Mouse (Mus musculus): Measurements from ENCODE around the gene Ndufaf2. TPM values are rescaled to one million over a fixed set of nuclear protein-coding genes. Genes with fewer than 3 reads are reported as not detected.
A peak's percentile ranks its signal among the peaks of the same experiment; 100 is the strongest.

Gene Ndufaf2
- polyA plus RNA-seq, 1 experiment from 2014 or later: 65.2 TPM

DNA sequence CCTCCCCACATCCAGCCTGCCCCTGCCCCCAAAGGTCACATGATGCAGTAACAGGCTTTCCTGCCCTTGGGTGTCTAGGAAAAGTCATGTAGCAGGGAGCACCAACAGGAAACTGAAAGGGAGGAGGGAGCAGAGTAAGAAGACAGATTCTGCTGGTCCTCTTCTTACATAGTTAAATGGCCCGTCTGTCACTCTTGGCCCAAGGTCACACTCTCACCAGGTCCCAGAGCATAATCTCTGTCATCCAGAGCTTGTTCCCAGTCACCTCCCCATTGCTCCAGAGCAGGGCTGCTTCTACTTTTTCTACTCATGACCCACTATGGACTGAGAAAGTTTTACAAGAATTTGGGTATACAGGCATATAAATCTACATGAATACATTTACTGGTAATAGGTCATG lies 40.2 kb downstream of the Ndufaf2 start:
- Histone ChIP-seq H3K4me2 (ENCODE audit: low read depth, low read length) (no peak overlapping the region), H3K4me3 (ENCODE audit: low read depth, low read length) (no peak overlapping the region), H3K9ac (ENCODE audit: low read depth, low read length) (no peak overlapping the region), H3K9me3 (ENCODE audit: control insufficient read depth, low read length) (no peaks in the 10 kb centered on the region), H3K27ac (replicated peaks; ENCODE audit: low read depth, low read length) (no peak overlapping the region), H3K27me3 (replicated peaks; ENCODE audit: control insufficient read depth, insufficient read depth, low read length) (no peaks in the 10 kb centered on the region), H3K4me1 (ENCODE audit: control insufficient read depth, insufficient read depth, low read length) (no peaks in the 10 kb centered on the region), H3K36me3 (ENCODE audit: control insufficient read depth, insufficient read depth, low read length) (no peaks in the 10 kb centered on the region)
- DNase-seq (ENCODE audit: low spot score) (no peak), ATAC-seq (ENCODE audit: low read depth) (no peak)
- 70% methylated on average over 1 of the region's 1 CpGs for WGBS

- no peak overlapping the region for H3K4me3 ChIP-seq (ENCODE audit: low read depth, low read length)
- H3K4me1 ChIP-seq (ENCODE audit: control insufficient read depth, insufficient read depth, low read length): no peaks in the 10 kb centered on the region
- no peak for DNase-seq (ENCODE audit: low spot score)
- no peak for ATAC-seq (ENCODE audit: low read depth)
- H3K27ac ChIP-seq (replicated peaks; ENCODE audit: low read depth, low read length): no peak overlapping the region
- no peak overlapping the region for H3K9ac ChIP-seq (ENCODE audit: low read depth, low read length)
- H3K27me3 ChIP-seq (replicated peaks; ENCODE audit: control insufficient read depth, insufficient read depth, low read length): no peaks in the 10 kb centered on the region
- H3K4me2 ChIP-seq (ENCODE audit: low read depth, low read length): no peak overlapping the region
- H3K9me3 ChIP-seq (ENCODE audit: control insufficient read depth, low read length): no peaks in the 10 kb centered on the region
- H3K36me3 ChIP-seq (ENCODE audit: control insufficient read depth, insufficient read depth, low read length): no peaks in the 10 kb centered on the region
Measured at GRCm38 (mm10) chr13:108117654-108118053, 40.8 kb downstream of the Ndufaf2 start.

DNA sequence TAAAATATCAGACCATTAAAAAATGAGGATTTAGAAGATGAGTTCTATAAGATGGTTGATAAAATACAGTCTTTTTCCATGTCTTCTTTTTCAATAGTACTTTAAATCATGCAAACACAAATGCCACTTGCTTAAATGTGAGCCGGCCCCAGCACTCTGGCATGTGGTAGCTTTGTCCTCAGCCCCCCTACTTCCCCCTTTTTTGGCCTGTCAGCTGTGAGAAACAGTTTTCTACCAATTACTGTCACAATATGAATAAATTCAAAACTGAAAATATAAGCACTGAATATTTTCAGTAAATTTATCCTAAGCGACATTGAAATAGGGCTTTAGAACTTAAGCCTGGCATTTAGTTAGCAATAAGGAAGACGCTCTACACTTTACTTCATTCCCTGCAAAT lies 44.2 kb downstream of the Ndufaf2 start:
- no peaks in the 10 kb centered on the region for H3K36me3 ChIP-seq (ENCODE audit: control insufficient read depth, insufficient read depth, low read length)
- no peak overlapping the region for H3K9ac ChIP-seq (ENCODE audit: low read depth, low read length)
- DNase-seq (ENCODE audit: low spot score) (no peak), ATAC-seq (ENCODE audit: low read depth) (no peak)
- no peak overlapping the region for H3K27ac ChIP-seq (replicated peaks; ENCODE audit: low read depth, low read length)
- 67% methylated on average over 3 of the region's 3 CpGs for WGBS
- no peaks in the 10 kb centered on the region for H3K4me1 ChIP-seq (ENCODE audit: control insufficient read depth, insufficient read depth, low read length)
- no peaks in the 10 kb centered on the region for H3K9me3 ChIP-seq (ENCODE audit: control insufficient read depth, low read length)
- no peak overlapping the region for H3K4me3 ChIP-seq (ENCODE audit: low read depth, low read length)
- no peak overlapping the region for H3K4me2 ChIP-seq (ENCODE audit: low read depth, low read length)
- H3K27me3 ChIP-seq (replicated peaks; ENCODE audit: control insufficient read depth, insufficient read depth, low read length): no peaks in the 10 kb centered on the region

GRCm38 (mm10) chr13:108113536-108113935 lies 44.9 kb downstream of the Ndufaf2 start:
- H3K9me3 ChIP-seq (ENCODE audit: control insufficient read depth, low read length): no peaks in the 10 kb centered on the region
- no peaks in the 10 kb centered on the region for H3K4me1 ChIP-seq (ENCODE audit: control insufficient read depth, insufficient read depth, low read length)
- 90% methylated on average over 5 of the region's 5 CpGs for WGBS
- ATAC-seq (ENCODE audit: low read depth): no peak
- H3K4me3 ChIP-seq (ENCODE audit: low read depth, low read length): no peak overlapping the region
- H3K27me3 ChIP-seq (replicated peaks; ENCODE audit: control insufficient read depth, insufficient read depth, low read length): no peaks in the 10 kb centered on the region
- no peak for DNase-seq (ENCODE audit: low spot score)
- H3K36me3 ChIP-seq (ENCODE audit: control insufficient read depth, insufficient read depth, low read length): no peaks in the 10 kb centered on the region
- no peak overlapping the region for H3K27ac ChIP-seq (replicated peaks; ENCODE audit: low read depth, low read length)
- H3K4me2 ChIP-seq (ENCODE audit: low read depth, low read length): no peak overlapping the region
- no peak overlapping the region for H3K9ac ChIP-seq (ENCODE audit: low read depth, low read length)

DNA sequence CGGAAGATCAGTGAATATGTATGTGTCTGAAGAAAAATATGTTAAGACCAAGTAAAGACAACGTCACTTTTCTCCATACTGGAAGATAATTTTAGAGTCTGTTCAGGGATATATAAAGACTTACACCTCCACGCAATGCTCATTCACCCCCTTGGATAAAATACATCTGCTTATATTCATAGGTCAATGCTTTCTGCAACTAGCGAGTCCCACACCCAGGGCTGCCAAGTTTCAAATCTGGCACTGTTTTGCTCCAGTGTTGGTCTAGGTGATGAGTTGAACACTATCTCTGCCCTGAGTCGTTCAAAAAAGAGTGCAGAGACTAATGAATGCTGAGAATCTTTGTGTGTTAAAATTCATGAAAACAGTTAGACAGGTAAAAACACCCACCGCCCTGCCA lies 47.5 kb downstream of the Ndufaf2 start:
- Histone ChIP-seq H3K36me3 (ENCODE audit: control insufficient read depth, insufficient read depth, low read length) (no peaks in the 10 kb centered on the region), H3K27me3 (replicated peaks; ENCODE audit: control insufficient read depth, insufficient read depth, low read length) (no peaks in the 10 kb centered on the region), H3K27ac (replicated peaks; ENCODE audit: low read depth, low read length) (no peak overlapping the region), H3K4me2 (ENCODE audit: low read depth, low read length) (no peak overlapping the region), H3K9me3 (ENCODE audit: control insufficient read depth, low read length) (no peaks in the 10 kb centered on the region), H3K9ac (ENCODE audit: low read depth, low read length) (no peak overlapping the region), H3K4me1 (ENCODE audit: control insufficient read depth, insufficient read depth, low read length) (no peaks in the 10 kb centered on the region), H3K4me3 (ENCODE audit: low read depth, low read length) (no peak overlapping the region)
- DNase-seq (ENCODE audit: low spot score): no peak
- no peak for ATAC-seq (ENCODE audit: low read depth)
- WGBS: 90% methylated on average over 6 of the region's 6 CpGs

DNA sequence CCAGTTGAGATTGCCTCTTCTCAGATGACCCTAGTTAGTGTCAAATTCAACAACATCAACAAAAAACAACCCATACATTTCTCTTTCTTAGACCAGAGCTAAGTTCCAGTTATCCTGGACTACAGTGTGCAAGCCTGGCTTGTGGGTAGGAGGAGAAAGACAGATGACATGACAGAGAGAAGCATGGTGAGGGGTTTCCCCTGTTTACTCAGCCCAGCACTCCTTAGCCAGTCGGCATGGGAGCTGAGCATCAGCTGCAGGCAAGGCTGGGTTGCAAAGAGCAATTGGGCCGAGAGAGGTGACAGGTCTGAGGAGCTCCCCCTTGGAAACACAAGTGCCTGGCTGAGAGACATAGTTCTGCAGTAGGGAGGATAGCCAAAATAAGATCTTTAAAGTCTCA lies 57.7 kb downstream of the Ndufaf2 start:
- H3K9me3 ChIP-seq (ENCODE audit: control insufficient read depth, low read length): no peaks in the 10 kb centered on the region
- H3K27ac ChIP-seq (replicated peaks; ENCODE audit: low read depth, low read length): no peak overlapping the region
- ATAC-seq (ENCODE audit: low read depth) (no peak), DNase-seq (ENCODE audit: low spot score) (no peak)
- no peak overlapping the region for H3K4me3 ChIP-seq (ENCODE audit: low read depth, low read length)
- H3K4me2 ChIP-seq (ENCODE audit: low read depth, low read length): no peak overlapping the region
- H3K36me3 ChIP-seq (ENCODE audit: control insufficient read depth, insufficient read depth, low read length): no peaks in the 10 kb centered on the region
- no peaks in the 10 kb centered on the region for H3K27me3 ChIP-seq (replicated peaks; ENCODE audit: control insufficient read depth, insufficient read depth, low read length)
- H3K9ac ChIP-seq (ENCODE audit: low read depth, low read length): no peak overlapping the region
- WGBS: 22% methylated on average over 2 of the region's 2 CpGs
- H3K4me1 ChIP-seq (ENCODE audit: control insufficient read depth, insufficient read depth, low read length): no peaks in the 10 kb centered on the region

GRCm38 (mm10) chr13:108096446-108096845 lies 62.0 kb downstream of the Ndufaf2 start:
- no peak; the same call in 1 of the 2 replicates for ATAC-seq (ENCODE audit: low read depth)
- H3K4me3 ChIP-seq (ENCODE audit: low read depth, low read length): no peak overlapping the region
- no peak overlapping the region for H3K27ac ChIP-seq (replicated peaks; ENCODE audit: low read depth, low read length)
- DNase-seq (ENCODE audit: low spot score): peak; percentile 41
- WGBS: 77% methylated on average over 7 of the region's 7 CpGs
- no peaks in the 10 kb centered on the region for H3K9me3 ChIP-seq (ENCODE audit: control insufficient read depth, low read length)
- H3K4me1 ChIP-seq (ENCODE audit: control insufficient read depth, insufficient read depth, low read length): no peaks in the 10 kb centered on the region
- no peaks in the 10 kb centered on the region for H3K36me3 ChIP-seq (ENCODE audit: control insufficient read depth, insufficient read depth, low read length)
- H3K27me3 ChIP-seq (replicated peaks; ENCODE audit: control insufficient read depth, insufficient read depth, low read length): no peaks in the 10 kb centered on the region
- H3K4me2 ChIP-seq (ENCODE audit: low read depth, low read length): no peak overlapping the region
- H3K9ac ChIP-seq (ENCODE audit: low read depth, low read length): no peak overlapping the region

DNA sequence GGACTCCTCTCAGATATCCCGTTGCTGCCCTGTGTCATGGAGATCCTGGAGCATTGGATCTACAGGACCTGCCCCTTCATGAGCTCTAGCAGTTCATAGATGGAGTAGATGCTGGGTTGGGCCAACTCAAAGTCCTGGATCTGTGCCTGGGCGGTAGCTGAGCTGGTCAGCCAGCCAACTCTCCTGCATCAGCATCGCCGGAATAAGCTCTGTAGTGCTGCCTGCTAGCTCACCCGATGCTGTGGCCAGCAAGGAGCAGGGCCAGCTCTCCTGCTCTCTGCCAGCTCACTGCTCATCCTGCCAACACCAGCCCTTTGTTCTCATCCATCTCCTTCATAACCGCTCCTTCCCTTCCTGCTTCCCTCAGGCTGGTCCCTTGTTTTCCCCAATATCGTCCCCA lies 62.8 kb downstream of the Ndufaf2 start:
- H3K4me2 ChIP-seq (ENCODE audit: low read depth, low read length): no peak overlapping the region
- no peak overlapping the region for H3K4me3 ChIP-seq (ENCODE audit: low read depth, low read length)
- H3K27ac ChIP-seq (replicated peaks; ENCODE audit: low read depth, low read length): no peak overlapping the region
- no peak overlapping the region for H3K9ac ChIP-seq (ENCODE audit: low read depth, low read length)
- H3K27me3 ChIP-seq (replicated peaks; ENCODE audit: control insufficient read depth, insufficient read depth, low read length): no peaks in the 10 kb centered on the region
- WGBS: 76% methylated on average over 5 of the region's 7 CpGs
- no peaks in the 10 kb centered on the region for H3K4me1 ChIP-seq (ENCODE audit: control insufficient read depth, insufficient read depth, low read length)
- H3K9me3 ChIP-seq (ENCODE audit: control insufficient read depth, low read length): no peaks in the 10 kb centered on the region
- DNase-seq (ENCODE audit: low spot score) (no peak), ATAC-seq (ENCODE audit: low read depth) (no peak)
- no peaks in the 10 kb centered on the region for H3K36me3 ChIP-seq (ENCODE audit: control insufficient read depth, insufficient read depth, low read length)

- H3K36me3 ChIP-seq (ENCODE audit: control insufficient read depth, insufficient read depth, low read length): no peaks in the 10 kb centered on the region
- no peak for ATAC-seq (ENCODE audit: low read depth)
- no peak for DNase-seq (ENCODE audit: low spot score)
- no peak overlapping the region for H3K27ac ChIP-seq (replicated peaks; ENCODE audit: low read depth, low read length)
- no peak overlapping the region for H3K4me2 ChIP-seq (ENCODE audit: low read depth, low read length)
- H3K4me3 ChIP-seq (ENCODE audit: low read depth, low read length): no peak overlapping the region
- H3K9me3 ChIP-seq (ENCODE audit: control insufficient read depth, low read length): no peaks in the 10 kb centered on the region
- no peak overlapping the region for H3K9ac ChIP-seq (ENCODE audit: low read depth, low read length)
- H3K27me3 ChIP-seq (replicated peaks; ENCODE audit: control insufficient read depth, insufficient read depth, low read length): no peaks in the 10 kb centered on the region
- no peaks in the 10 kb centered on the region for H3K4me1 ChIP-seq (ENCODE audit: control insufficient read depth, insufficient read depth, low read length)
- WGBS: 92% methylated on average over 5 of the region's 5 CpGs
Measured at GRCm38 (mm10) chr13:108094681-108095080, 63.7 kb downstream of the Ndufaf2 start.

Data from embryonic facial prominence, embryonic 14.5 days (tissue).